Mouse (Mus musculus) heart, postnatal 0 days (tissue): Measurements from ENCODE around the gene Coasy. TPM values are rescaled to one million over a fixed set of nuclear protein-coding genes. Genes with fewer than 3 reads are reported as not detected.

Source experiments
- ATAC-seq: fragments of 200-750 bp; cut with Nextera tagmentation; 2 replicates; pipeline ENCODE4 v1.8.0; 2017; ENCODE audit warnings: low read depth, moderate number of reproducible peaks, moderate library complexity; ENCODE audit not compliant: insufficient read depth
- DNase-seq: peaks from one replicate; pipeline ENCODE4 v3.0.0-alpha.2; 2016; ENCODE audit warnings: low spot score
- H3K27ac ChIP-seq: fragments of 300-500 bp; sonication (generic); 2 replicates; pipeline ENCODE4 v1.5.1; 2014; ENCODE audit warnings: low read depth, mild to moderate bottlenecking
- H3K27me3 ChIP-seq: fragments of 300-500 bp; sonication (generic); 2 replicates; pipeline ENCODE4 v1.6.1; 2014; ENCODE audit warnings: low read length, mixed read lengths; ENCODE audit not compliant: control insufficient read depth, insufficient read depth
- H3K36me3 ChIP-seq: fragments of 300-500 bp; sonication (generic); replicated peaks from 2 replicates; pipeline ENCODE4 v1.6.1; 2014; ENCODE audit warnings: low read length, mixed read lengths; ENCODE audit not compliant: control insufficient read depth, insufficient read depth
- H3K4me1 ChIP-seq: fragments of 300-500 bp; sonication (generic); 2 replicates; pipeline ENCODE4 v1.6.1; 2014; ENCODE audit warnings: antibody characterized with exemption; ENCODE audit not compliant: control insufficient read depth, insufficient read depth
- H3K4me2 ChIP-seq: fragments of 300-500 bp; sonication (generic); 2 replicates; pipeline ENCODE4 v1.6.1; 2014; ENCODE audit warnings: low read depth, mild to moderate bottlenecking, low read length, moderate library complexity
- H3K4me3 ChIP-seq: fragments of 300-500 bp; sonication (generic); 2 replicates; pipeline ENCODE4 v1.5.1; 2014; ENCODE audit warnings: low read depth, low read length
- H3K9ac ChIP-seq: fragments of 300-500 bp; sonication (generic); replicated peaks from 2 replicates; pipeline ENCODE4 v1.6.1; 2014; ENCODE audit warnings: low read depth, low read length, mixed read lengths
- H3K9me3 ChIP-seq: fragments of 300-500 bp; sonication (generic); replicated peaks from 2 replicates; pipeline ENCODE4 v1.6.1; 2016; ENCODE audit warnings: low read length; ENCODE audit not compliant: control insufficient read depth
- CTCF ChIP-seq: IDR thresholded peaks from 2 replicates; pipeline ENCODE4 v1.5.1; 2016; ENCODE audit warnings: antibody characterized with exemption, control low read depth, low read depth
- EP300 ChIP-seq: IDR thresholded peaks from 2 replicates; pipeline ENCODE4 v1.6.1; 2016; ENCODE audit warnings: antibody characterized with exemption, low read depth
- WGBS: fragments of 180-500 bp; shearing (Covaris S2); extraction: QIAGEN DNeasy Blood & Tissue Kit; methylation state at CpG from one replicate; pipeline ENCODE4 v1.1.7; 2014; 5-methylcytosine and 5-hydroxymethylcytosine counted together
- polyA plus RNA-seq: library from polyadenylated mRNA; unstranded; fragments of >200 nt; fragmentation: Nextera tagmentation; extraction: Ambion mirVana; gene quantifications from 2 replicates; pipeline ENCODE4 v1.2.1, GENCODE M21; 2015
- total RNA-seq: library from RNA; depleted of rRNA; stranded (reverse); fragments of >200 nt; gene quantifications from 2 replicates; pipeline ENCODE4 v1.2.3, GENCODE M21; 2014; ENCODE audit warnings: low replicate concordance; rRNA removed

Gene Coasy
- total and polyA plus RNA-seq, 2 experiments from 2014 or later, result 26.9 to 64.1 TPM

GRCm38 (mm10) chr11:101134217-101134865 is 52.0 kb downstream of the Coasy start:
- ATAC-seq (no peak), DNase-seq (no peak)
- peaks cover 14% of the 10 kb centered on the region; the same call in 1 of the 2 replicates for H3K4me1 ChIP-seq
- TF ChIP-seq EP300 (no peak), CTCF (no peak)
- H3K9ac ChIP-seq, result no peak overlapping the region
- no peak overlapping the region for H3K4me3 ChIP-seq
- H3K36me3 ChIP-seq, result no peaks in the 10 kb centered on the region
- H3K27me3 ChIP-seq, result no peaks in the 10 kb centered on the region
- no peaks in the 10 kb centered on the region for H3K9me3 ChIP-seq
- no peak overlapping the region for H3K4me2 ChIP-seq
- WGBS, result 47% methylated on average over 13 of the region's 13 CpGs
- no peak overlapping the region for H3K27ac ChIP-seq

Other genes with a start within 250 kb of the Coasy start
- 29.2 and 48.2 TPM in 2 replicates for gene Stat5b, start 231.8 kb upstream of the Coasy start, total RNA-seq
- 22.5 and 23.3 TPM in 2 replicates for gene Stat5b, start 231.8 kb upstream of the Coasy start, polyA plus RNA-seq
- 12.6 and 21.3 TPM in 2 replicates for gene Stat5a, start 223.2 kb upstream of the Coasy start, total RNA-seq
- gene Stat5a, start 223.2 kb upstream of the Coasy start, polyA plus RNA-seq, result 9.6 and 11.7 TPM in 2 replicates
- gene Stat3, start 143.0 kb upstream of the Coasy start, total RNA-seq, result 105 and 128 TPM in 2 replicates
- 53.5 and 65.7 TPM in 2 replicates for gene Stat3, start 143.0 kb upstream of the Coasy start, polyA plus RNA-seq
- 274 and 305 TPM in 2 replicates for gene Cavin1, start 111.7 kb upstream of the Coasy start, total RNA-seq
- gene Cavin1, start 111.7 kb upstream of the Coasy start, polyA plus RNA-seq, result 401 and 442 TPM in 2 replicates
- 57.0 and 57.1 TPM in 2 replicates for gene Atp6v0a1, start 73.1 kb upstream of the Coasy start, total RNA-seq
- 49.2 and 50.3 TPM in 2 replicates for gene Atp6v0a1, start 73.1 kb upstream of the Coasy start, polyA plus RNA-seq
- 15.8 and 20.2 TPM in 2 replicates for gene Naglu, start 12.6 kb upstream of the Coasy start, total RNA-seq
- gene Naglu, start 12.6 kb upstream of the Coasy start, polyA plus RNA-seq, result 10.3 and 12.0 TPM in 2 replicates
- not detected in 2 replicates for gene Hsd17b1, start 4.2 kb upstream of the Coasy start, total RNA-seq
- gene Hsd17b1, start 4.2 kb upstream of the Coasy start, polyA plus RNA-seq, result 0.08 TPM in 1 of 2 replicates, not detected in the other
- gene Mlx, start 4.7 kb downstream of the Coasy start, total RNA-seq, result 21.8 and 46.6 TPM in 2 replicates
- gene Mlx, start 4.7 kb downstream of the Coasy start, polyA plus RNA-seq, result 26.7 and 29.0 TPM in 2 replicates
- 1.2 and 7.3 TPM in 2 replicates for gene Psmc3ip, start 12.9 kb downstream of the Coasy start, total RNA-seq
- 10.3 and 12.0 TPM in 2 replicates for gene Psmc3ip, start 12.9 kb downstream of the Coasy start, polyA plus RNA-seq
- gene Retreg3, start 37.3 kb downstream of the Coasy start, total RNA-seq, result 44.8 and 47.6 TPM in 2 replicates
- 11.3 and 11.7 TPM in 2 replicates for gene Retreg3, start 37.3 kb downstream of the Coasy start, polyA plus RNA-seq
- gene Tubg1, start 37.4 kb downstream of the Coasy start, total RNA-seq, result 47.4 and 54.8 TPM in 2 replicates
- gene Tubg1, start 37.4 kb downstream of the Coasy start, polyA plus RNA-seq, result 38.7 and 39.4 TPM in 2 replicates
- 0.08 TPM in 1 of 2 replicates, not detected in the other for gene Tubg2, start 73.3 kb downstream of the Coasy start, total RNA-seq
- gene Tubg2, start 73.3 kb downstream of the Coasy start, polyA plus RNA-seq, result 1.8 and 2.1 TPM in 2 replicates
- 0.54 and 1.4 TPM in 2 replicates for gene Cntnap1, start 88.0 kb downstream of the Coasy start, total RNA-seq
- 0.20 and 0.21 TPM in 2 replicates for gene Cntnap1, start 88.0 kb downstream of the Coasy start, polyA plus RNA-seq
- 22.0 and 23.2 TPM in 2 replicates for gene Plekhh3, start 88.8 kb downstream of the Coasy start, total RNA-seq
- 9.5 and 10.6 TPM in 2 replicates for gene Plekhh3, start 88.8 kb downstream of the Coasy start, polyA plus RNA-seq
- gene Ccr10, start 92.9 kb downstream of the Coasy start, total RNA-seq, result 0.19 TPM in 1 of 2 replicates, not detected in the other
- gene Ccr10, start 92.9 kb downstream of the Coasy start, polyA plus RNA-seq, result 0.31 and 0.52 TPM in 2 replicates
- 12.0 and 16.4 TPM in 2 replicates for gene Ezh1, start 143.9 kb downstream of the Coasy start, total RNA-seq
- gene Ezh1, start 143.9 kb downstream of the Coasy start, polyA plus RNA-seq, result 12.1 and 13.1 TPM in 2 replicates
- 159 and 253 TPM in 2 replicates for gene Ramp2, start 163.5 kb downstream of the Coasy start, total RNA-seq
- gene Ramp2, start 163.5 kb downstream of the Coasy start, polyA plus RNA-seq, result 181 and 182 TPM in 2 replicates
- gene Vps25, start 171.1 kb downstream of the Coasy start, total RNA-seq, result 99.2 and 116 TPM in 2 replicates
- gene Vps25, start 171.1 kb downstream of the Coasy start, polyA plus RNA-seq, result 125 and 130 TPM in 2 replicates
- 2.0 and 3.2 TPM in 2 replicates for gene Wnk4, start 178.0 kb downstream of the Coasy start, total RNA-seq
- 3.8 and 4.0 TPM in 2 replicates for gene Wnk4, start 178.0 kb downstream of the Coasy start, polyA plus RNA-seq
- gene Cntd1, start 196.4 kb downstream of the Coasy start, total RNA-seq, result not detected in 2 replicates
- 0.22 and 0.56 TPM in 2 replicates for gene Cntd1, start 196.4 kb downstream of the Coasy start, polyA plus RNA-seq
- gene Coa3, start 196.5 kb downstream of the Coasy start, total RNA-seq, result 175 and 216 TPM in 2 replicates
- 189 and 206 TPM in 2 replicates for gene Coa3, start 196.5 kb downstream of the Coasy start, polyA plus RNA-seq
- 73.0 and 88.2 TPM in 2 replicates for gene Becn1, start 219.7 kb downstream of the Coasy start, total RNA-seq
- gene Becn1, start 219.7 kb downstream of the Coasy start, polyA plus RNA-seq, result 98.9 and 107 TPM in 2 replicates
- gene Psme3, start 233.6 kb downstream of the Coasy start, total RNA-seq, result 44.7 and 52.2 TPM in 2 replicates
- 47.8 and 52.0 TPM in 2 replicates for gene Psme3, start 233.6 kb downstream of the Coasy start, polyA plus RNA-seq
- 1.8 and 2.0 TPM in 2 replicates for gene Aoc2, start 242.5 kb downstream of the Coasy start, total RNA-seq
- gene Aoc2, start 242.5 kb downstream of the Coasy start, polyA plus RNA-seq, result 0.16 and 0.30 TPM in 2 replicates
- gene Aoc3, start 248.0 kb downstream of the Coasy start, total RNA-seq, result 14.4 and 23.9 TPM in 2 replicates
- 2.5 and 2.8 TPM in 2 replicates for gene Aoc3, start 248.0 kb downstream of the Coasy start, polyA plus RNA-seq